Mouse (Mus musculus) liver, embryonic 14.5 days (tissue): ENCODE data around the gene Cck. TPM values are rescaled to one million over a fixed set of nuclear protein-coding genes. Genes with fewer than 3 reads are reported as not detected.

ENCODE experiments used
- ATAC-seq: fragments of 200-750 bp; cut with Nextera tagmentation; 2 replicates; pipeline ENCODE4 v1.8.0; 2017; ENCODE audit warnings: moderate number of reproducible peaks, mild to moderate bottlenecking, moderate library complexity; ENCODE audit not compliant: insufficient read depth
- DNase-seq, 3 experiments: peaks; one replicate each; pipeline ENCODE4 v3.0.0-alpha.2; 2012 to 2013; ENCODE audit warnings: low read depth in 3 of 3, low spot score in 3 of 3
- H3K27ac ChIP-seq: fragments of 300-500 bp; sonication (generic); 2 replicates; pipeline ENCODE4 v1.5.1; 2014; ENCODE audit warnings: moderate library complexity, mild to moderate bottlenecking, control low read depth, inconsistent platforms
- H3K27me3 ChIP-seq: fragments of 300-500 bp; sonication (generic); 2 replicates; pipeline ENCODE4 v1.6.1; 2014; ENCODE audit warnings: mild to moderate bottlenecking, low read length, moderate library complexity; ENCODE audit not compliant: control insufficient read depth, insufficient read depth
- H3K36me3 ChIP-seq: fragments of 300-500 bp; sonication (generic); replicated peaks from 2 replicates; pipeline ENCODE4 v1.6.1; 2014; ENCODE audit warnings: low read depth; ENCODE audit not compliant: control insufficient read depth, insufficient read depth
- H3K4me1 ChIP-seq, 2 experiments: fragments of 200-500 bp in 1 of 2; fragments of 300-500 bp in 1 of 2; sonication (generic) in 1 of 2; replicated peaks; 2 replicates each; pipeline ENCODE4 v1.6.1; 2012 to 2014; ENCODE audit warnings: antibody characterized with exemption in 1 of 2, inconsistent platforms in 1 of 2, low read length in 1 of 2; ENCODE audit not compliant: control insufficient read depth in 2 of 2, insufficient read depth in 2 of 2
- H3K4me2 ChIP-seq: fragments of 300-500 bp; sonication (generic); 2 replicates; pipeline ENCODE4 v1.6.1; 2014; ENCODE audit warnings: low read depth, mild to moderate bottlenecking, control low read depth, moderate library complexity
- H3K4me3 ChIP-seq, 2 experiments: fragments of 200-500 bp in 1 of 2; fragments of 300-500 bp in 1 of 2; sonication (generic) in 1 of 2; 2 replicates each; pipeline ENCODE4 v1.5.1; 2012 to 2014; ENCODE audit warnings: low read depth in 2 of 2, low read length in 2 of 2, mild to moderate bottlenecking in 2 of 2, control low read depth in 1 of 2, inconsistent platforms in 1 of 2, moderate library complexity in 1 of 2; ENCODE audit not compliant: insufficient read depth in 1 of 2
- H3K9ac ChIP-seq: fragments of 300-500 bp; sonication (generic); replicated peaks from 2 replicates; pipeline ENCODE4 v1.6.1; 2014; ENCODE audit warnings: mild to moderate bottlenecking, control low read depth, moderate library complexity
- H3K9me3 ChIP-seq: fragments of 300-500 bp; sonication (generic); 2 replicates; pipeline ENCODE4 v1.6.1; 2016; ENCODE audit warnings: low read length, mixed read lengths; ENCODE audit not compliant: control insufficient read depth
- CTCF ChIP-seq: IDR thresholded peaks from 2 replicates; pipeline ENCODE4 v1.5.1; 2016; ENCODE audit warnings: antibody characterized with exemption, low read depth, control low read depth
- EP300 ChIP-seq: IDR thresholded peaks from 2 replicates; pipeline ENCODE4 v1.6.1; 2016; ENCODE audit warnings: antibody characterized with exemption, low read depth
- WGBS: fragments of 180-500 bp; shearing (Covaris S2); extraction: QIAGEN DNeasy Blood & Tissue Kit; methylation state at CpG from one replicate; pipeline ENCODE4 v1.1.7; 2014; ENCODE audit not compliant: insufficient replicate concordance; 5-methylcytosine and 5-hydroxymethylcytosine counted together
- polyA plus RNA-seq, 2 experiments: library from polyadenylated mRNA; depleted of rRNA in 1 of 2; stranded (reverse) in 1 of 2; unstranded in 1 of 2; fragments of >200 nt; fragmentation: Nextera tagmentation in 1 of 2; extraction: Ambion mirVana in 1 of 2; gene quantifications; 2 replicates each; pipeline versions ENCODE4 v1.2.1 to v1.2.3; 2012 to 2014

The Cck gene
- polyA plus RNA-seq, 2 experiments, result 0.12 TPM; not detected in 1

GRCm38 (mm10) chr9:121460527-121460926 is 35.0 kb downstream of the Cck start:
- ATAC-seq, result no peak
- no peak for DNase-seq
- H3K36me3 ChIP-seq, result no peaks in the 10 kb centered on the region
- peaks cover 0 to 11% of the 10 kb centered on the region in 2 experiments; a peak in 2 of 4 replicates for H3K4me1 ChIP-seq
- H3K9me3 ChIP-seq, result no peaks in the 10 kb centered on the region
- H3K27ac ChIP-seq, result no peak overlapping the region
- H3K4me3 ChIP-seq, result no peak overlapping the region
- H3K9ac ChIP-seq, result no peak overlapping the region
- no peak overlapping the region for H3K4me2 ChIP-seq
- 79% methylated on average over 15 of the region's 16 CpGs for WGBS
- TF ChIP-seq EP300 (no peak), CTCF (no peak)
- H3K27me3 ChIP-seq, result no peaks in the 10 kb centered on the region

GRCm38 (mm10) chr9:121459950-121460349 is 35.5 kb downstream of the Cck start:
- Histone ChIP-seq H3K27me3 (no peaks in the 10 kb centered on the region), H3K4me3 (no peak overlapping the region), H3K27ac (no peak overlapping the region), H3K9ac (no peak overlapping the region), H3K36me3 (no peaks in the 10 kb centered on the region), H3K9me3 (no peaks in the 10 kb centered on the region), H3K4me2 (no peak overlapping the region), H3K4me1 (peaks cover 0 to 11% of the 10 kb centered on the region in 2 experiments; a peak in 2 of 4 replicates)
- ATAC-seq (no peak), DNase-seq (no peak)
- 69% methylated on average over 2 of the region's 2 CpGs for WGBS
- TF ChIP-seq CTCF (no peak), EP300 (no peak)

GRCm38 (mm10) chr9:121458466-121458865 is 37.0 kb downstream of the Cck start:
- 25% methylated on average over 8 of the region's 8 CpGs for WGBS
- Histone ChIP-seq H3K9me3 (no peaks in the 10 kb centered on the region), H3K9ac (no peak overlapping the region), H3K27ac (no peak overlapping the region), H3K4me1 (peaks cover 0 to 11% of the 10 kb centered on the region in 2 experiments; a peak in 2 of 4 replicates), H3K4me3 (no peak overlapping the region), H3K27me3 (no peaks in the 10 kb centered on the region), H3K36me3 (no peaks in the 10 kb centered on the region), H3K4me2 (no peak overlapping the region)
- peak; percentile 93 for TF ChIP-seq CTCF
- TF ChIP-seq EP300, result no peak
- DNase-seq (peak in 1 of 3 experiments; percentile 29), ATAC-seq (no peak; the same call in 1 of the 2 replicates)

- ATAC-seq (no peak), DNase-seq (no peak)
- H3K9me3 ChIP-seq, result no peaks in the 10 kb centered on the region
- TF ChIP-seq EP300, result no peak
- no peak for TF ChIP-seq CTCF
- no peaks in the 10 kb centered on the region for H3K36me3 ChIP-seq
- H3K9ac ChIP-seq, result no peak overlapping the region
- H3K27me3 ChIP-seq, result no peaks in the 10 kb centered on the region
- WGBS, result 69% methylated on average over 13 of the region's 13 CpGs
- no peak overlapping the region for H3K4me2 ChIP-seq
- H3K4me1 ChIP-seq, result peaks cover 8 to 22% of the 10 kb centered on the region in 2 experiments
- no peak overlapping the region for H3K4me3 ChIP-seq
- no peak overlapping the region for H3K27ac ChIP-seq
These were observed 38.6 kb downstream of the Cck start for GRCm38 (mm10) chr9:121456739-121457515.

- Histone ChIP-seq H3K9ac (no peak overlapping the region), H3K36me3 (no peaks in the 10 kb centered on the region), H3K4me1 (peaks cover 10 to 28% of the 10 kb centered on the region in 2 experiments), H3K27me3 (no peaks in the 10 kb centered on the region), H3K4me2 (no peak overlapping the region), H3K27ac (no peak overlapping the region), H3K4me3 (no peak overlapping the region), H3K9me3 (no peaks in the 10 kb centered on the region)
- TF ChIP-seq CTCF (no peak), EP300 (no peak)
- DNase-seq (no peak), ATAC-seq (no peak)
- WGBS, result 73% methylated on average over 3 of the region's 3 CpGs
These were observed 40.6 kb downstream of the Cck start for GRCm38 (mm10) chr9:121454891-121455290.
